Mouse (Mus musculus) frontal cortex, postnatal 25 days (tissue): ENCODE data around the gene Igfbp2.
A peak's percentile ranks its signal among the peaks of the same experiment; 100 is the strongest.

ENCODE experiments used
- DNase-seq, 2 experiments: peaks; one replicate each; pipeline ENCODE4 v3.0.0; 2022; ENCODE audit warnings: low spot score in 2 of 2

The Igfbp2 gene

GRCm38 (mm10) chr1:72872521-72872920 is 48.2 kb downstream of the Igfbp2 start:
- DNase-seq: peak in 1 of 2 experiments; percentile 41

- DNase-seq: no peak
Observed at GRCm38 (mm10) chr1:72873078-72873477, 48.8 kb downstream of the Igfbp2 start.

- DNase-seq: peak in 1 of 2 experiments; percentile 59
Observed at GRCm38 (mm10) chr1:72873511-72874286, 49.4 kb downstream of the Igfbp2 start.

- DNase-seq: peak in 1 of 2 experiments; percentile 41
Observed at GRCm38 (mm10) chr1:72874287-72875211, 50.2 kb downstream of the Igfbp2 start, which contains the start of gene Igfbp5. TSS of gene Igfbp5 (minus strand) at chr1:72874884.

GRCm38 (mm10) chr1:72875708-72876107 is 51.4 kb downstream of the Igfbp2 start:
- DNase-seq: no peak

- DNase-seq: no peak
Observed at GRCm38 (mm10) chr1:72876111-72876510, 51.8 kb downstream of the Igfbp2 start.

- DNase-seq: peak in 1 of 2 experiments; percentile 38
Observed at GRCm38 (mm10) chr1:72877892-72878291, 53.6 kb downstream of the Igfbp2 start.

GRCm38 (mm10) chr1:72878473-72879318 is 54.4 kb downstream of the Igfbp2 start:
- DNase-seq: no peak

- DNase-seq: no peak
Observed at GRCm38 (mm10) chr1:72879319-72879634, 55.0 kb downstream of the Igfbp2 start.

GRCm38 (mm10) chr1:72885111-72885818 is 61.0 kb downstream of the Igfbp2 start:
- DNase-seq: no peak

GRCm38 (mm10) chr1:72885819-72886169 is 61.5 kb downstream of the Igfbp2 start:
- no peak for DNase-seq

GRCm38 (mm10) chr1:72887910-72888309 is 63.6 kb downstream of the Igfbp2 start:
- DNase-seq: no peak

GRCm38 (mm10) chr1:72895821-72896220 is 71.5 kb downstream of the Igfbp2 start:
- DNase-seq: no peak
